Mouse (Mus musculus) liver, adult (tissue): ENCODE data around the gene Bcor.

Experiments used
- GATA4 ChIP-seq: IDR thresholded peaks from 2 replicates; pipeline ENCODE4 v1.6.1; 2014; ENCODE audit warnings: mild to moderate bottlenecking, low read length; ENCODE audit not compliant: insufficient replicate concordance

The Bcor gene

GRCm38 (mm10) chrX:12123687-12124087, 36.5 kb downstream of the Bcor start:
- no peak for TF ChIP-seq GATA4

- no peak for TF ChIP-seq GATA4
These were observed 37.4 kb downstream of the Bcor start for GRCm38 (mm10) chrX:12122594-12123331.

- TF ChIP-seq GATA4: no peak
These were observed 40.7 kb downstream of the Bcor start for GRCm38 (mm10) chrX:12119476-12119875.

GRCm38 (mm10) chrX:12116128-12116527, 44.0 kb downstream of the Bcor start:
- TF ChIP-seq GATA4: no peak

- TF ChIP-seq GATA4: no peak
These were observed 48.0 kb downstream of the Bcor start for GRCm38 (mm10) chrX:12112166-12112565.

- TF ChIP-seq GATA4: no peak
These were observed 49.6 kb downstream of the Bcor start for GRCm38 (mm10) chrX:12110518-12110917.

- TF ChIP-seq GATA4: no peak
These were observed 54.8 kb downstream of the Bcor start for GRCm38 (mm10) chrX:12105358-12105757.

GRCm38 (mm10) chrX:12096783-12097526, 63.2 kb downstream of the Bcor start:
- TF ChIP-seq GATA4: no peak

GRCm38 (mm10) chrX:12093371-12093770, 66.8 kb downstream of the Bcor start:
- TF ChIP-seq GATA4: no peak

GRCm38 (mm10) chrX:12091431-12092061, 68.6 kb downstream of the Bcor start:
- TF ChIP-seq GATA4: no peak

GRCm38 (mm10) chrX:12090871-12091404, 69.2 kb downstream of the Bcor start:
- TF ChIP-seq GATA4: no peak

- no peak for TF ChIP-seq GATA4
These were observed 69.8 kb downstream of the Bcor start for GRCm38 (mm10) chrX:12090151-12090870.

- no peak for TF ChIP-seq GATA4
These were observed 70.6 kb downstream of the Bcor start for GRCm38 (mm10) chrX:12089353-12090081.

GRCm38 (mm10) chrX:12089027-12089340, 71.2 kb downstream of the Bcor start:
- TF ChIP-seq GATA4: no peak
